Mouse (Mus musculus): Measurements from ENCODE around the gene Engase. TPM values are rescaled to one million over a fixed set of nuclear protein-coding genes. Genes with fewer than 3 reads are reported as not detected.
A peak's percentile ranks its signal among the peaks of the same experiment; 100 is the strongest.

Gene Engase
- polyA plus RNA-seq, 1 experiment from 2014 or later = 6.4 TPM

DNA sequence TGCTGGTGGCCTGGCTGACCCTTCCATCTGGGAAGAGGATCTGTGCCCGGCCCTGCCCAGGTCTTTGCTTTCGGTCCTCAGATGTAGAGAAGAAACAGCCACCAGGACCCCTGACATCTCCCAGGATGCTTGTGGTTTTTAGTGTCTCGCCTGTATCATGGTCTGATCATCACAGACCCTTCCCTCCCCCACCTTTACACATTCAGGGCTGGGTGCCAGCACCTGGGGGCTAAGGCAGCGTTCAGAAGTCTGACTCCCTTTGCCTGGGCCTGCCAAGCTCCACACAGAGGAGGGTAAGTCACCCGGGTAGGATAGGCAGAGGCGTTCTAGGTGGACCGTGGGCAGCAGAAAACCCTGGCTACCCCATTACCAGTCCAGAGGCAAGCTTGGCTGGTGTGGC lies 31.7 kb downstream of the Engase start:
- Histone ChIP-seq H3K9me3 (ENCODE audit: control insufficient read depth, low read length) (no peaks in the 10 kb centered on the region), H3K4me3 (ENCODE audit: low read depth, low read length) (no peak overlapping the region), H3K27ac (ENCODE audit: low read depth, low read length) (no peak overlapping the region), H3K36me3 (ENCODE audit: control insufficient read depth, insufficient read depth, low read length) (no peaks in the 10 kb centered on the region), H3K4me1 (ENCODE audit: control insufficient read depth, insufficient read depth, low read length) (no peaks in the 10 kb centered on the region; the same call in 1 of the 2 replicates), H3K27me3 (ENCODE audit: control insufficient read depth, insufficient read depth, low read length) (peaks cover 5% of the 10 kb centered on the region; the same call in 1 of the 2 replicates), H3K4me2 (no peak overlapping the region), H3K9ac (ENCODE audit: low read length) (no peak overlapping the region)
- WGBS = 80% methylated on average over 7 of the region's 7 CpGs
- ATAC-seq (ENCODE audit: low FRiP score) = no peak
- peak; percentile 86 for DNase-seq (ENCODE audit: low spot score, missing footprints)

DNA sequence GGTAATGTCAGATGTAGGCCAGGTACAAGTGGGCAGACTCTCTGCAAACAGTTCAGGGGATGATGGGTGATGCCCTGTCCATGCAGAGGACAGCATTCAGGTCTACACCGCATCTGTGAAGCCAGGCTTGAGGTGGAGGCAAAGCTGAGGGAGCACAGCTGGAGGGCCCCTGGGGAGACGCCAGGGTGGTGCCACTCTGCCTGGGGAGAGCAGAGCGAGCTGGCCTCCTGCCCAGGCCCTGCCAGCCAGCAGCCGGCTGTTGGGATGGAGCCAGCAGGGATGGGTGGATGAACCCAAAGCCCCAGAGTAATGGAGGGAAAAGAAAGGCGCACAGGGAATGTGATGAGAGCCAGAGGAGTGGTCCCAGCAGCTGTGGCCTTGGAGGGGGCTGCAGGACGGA lies 35.2 kb downstream of the Engase start:
- no peaks in the 10 kb centered on the region for H3K36me3 ChIP-seq (ENCODE audit: control insufficient read depth, insufficient read depth, low read length)
- WGBS = 80% methylated on average over 6 of the region's 6 CpGs
- H3K4me3 ChIP-seq (ENCODE audit: low read depth, low read length) = no peak overlapping the region
- ATAC-seq (ENCODE audit: low FRiP score) (no peak), DNase-seq (ENCODE audit: low spot score, missing footprints) (no peak)
- no peaks in the 10 kb centered on the region for H3K27me3 ChIP-seq (ENCODE audit: control insufficient read depth, insufficient read depth, low read length)
- H3K9me3 ChIP-seq (ENCODE audit: control insufficient read depth, low read length) = no peaks in the 10 kb centered on the region
- H3K27ac ChIP-seq (ENCODE audit: low read depth, low read length) = no peak overlapping the region
- no peak overlapping the region for H3K9ac ChIP-seq (ENCODE audit: low read length)
- no peaks in the 10 kb centered on the region for H3K4me1 ChIP-seq (ENCODE audit: control insufficient read depth, insufficient read depth, low read length)
- H3K4me2 ChIP-seq = no peak overlapping the region

DNA sequence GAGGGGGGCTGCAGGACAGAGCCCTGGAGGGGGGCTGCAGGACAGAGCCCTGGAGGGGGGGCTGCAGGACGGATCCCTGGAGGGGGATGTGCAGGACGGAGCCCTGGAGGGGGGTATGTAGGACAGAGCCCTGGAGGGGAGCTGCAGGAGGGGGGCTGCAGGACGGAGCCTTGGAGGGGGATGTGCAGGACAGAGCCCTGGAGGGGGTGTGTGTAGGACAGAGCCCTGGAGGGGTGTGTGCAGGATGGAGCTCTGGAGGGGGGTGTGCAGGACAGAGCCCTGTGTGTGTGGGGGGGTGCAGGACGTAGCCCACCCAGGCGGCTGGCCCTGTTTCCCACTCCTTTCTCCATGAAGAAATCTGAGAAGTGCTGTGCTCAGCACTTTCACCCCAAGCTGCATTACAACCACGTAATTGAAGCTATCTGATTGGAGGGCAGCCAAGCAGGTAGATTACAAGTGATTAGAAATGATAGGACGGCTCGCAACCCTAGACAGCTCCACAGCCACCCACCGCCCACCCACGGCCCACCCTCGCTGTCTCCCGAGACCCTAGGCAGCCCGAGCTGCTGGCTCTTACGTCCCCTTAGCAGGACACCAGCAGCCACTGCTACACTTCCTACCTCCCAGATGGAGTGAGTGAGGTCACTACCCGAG lies 35.8 kb downstream of the Engase start:
- Histone ChIP-seq H3K9me3 (ENCODE audit: control insufficient read depth, low read length) (no peaks in the 10 kb centered on the region), H3K4me1 (ENCODE audit: control insufficient read depth, insufficient read depth, low read length) (no peaks in the 10 kb centered on the region), H3K9ac (ENCODE audit: low read length) (no peak overlapping the region), H3K4me2 (no peak overlapping the region), H3K36me3 (ENCODE audit: control insufficient read depth, insufficient read depth, low read length) (no peaks in the 10 kb centered on the region), H3K27me3 (ENCODE audit: control insufficient read depth, insufficient read depth, low read length) (no peaks in the 10 kb centered on the region), H3K27ac (ENCODE audit: low read depth, low read length) (no peak overlapping the region), H3K4me3 (ENCODE audit: low read depth, low read length) (no peak overlapping the region)
- 68% methylated on average over 13 of the region's 15 CpGs for WGBS
- ATAC-seq (ENCODE audit: low FRiP score) = no peak
- no peak for DNase-seq (ENCODE audit: low spot score, missing footprints)

DNA sequence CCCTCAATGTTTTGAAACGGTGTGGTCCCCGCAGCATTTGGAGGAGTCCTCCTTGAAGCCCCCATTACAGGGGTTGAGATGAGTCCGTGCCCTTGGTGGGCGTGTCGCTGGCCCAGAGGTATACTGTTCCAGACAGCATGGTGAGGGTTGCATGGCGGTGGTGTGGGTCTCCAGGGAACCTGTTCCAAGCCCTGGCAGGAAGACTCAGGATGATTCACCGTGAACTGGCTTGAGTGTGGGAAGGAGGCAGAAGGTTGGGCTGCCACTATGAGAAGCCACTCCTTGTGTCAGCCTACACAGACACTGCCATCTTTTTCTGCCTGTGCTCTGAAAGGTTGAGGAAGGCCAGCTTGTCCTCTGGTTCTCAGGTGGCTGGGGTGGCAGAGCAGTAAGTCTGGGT lies 41.3 kb downstream of the Engase start:
- Histone ChIP-seq H3K27ac (ENCODE audit: low read depth, low read length) (no peak overlapping the region), H3K9me3 (ENCODE audit: control insufficient read depth, low read length) (no peaks in the 10 kb centered on the region), H3K36me3 (ENCODE audit: control insufficient read depth, insufficient read depth, low read length) (no peaks in the 10 kb centered on the region), H3K4me3 (ENCODE audit: low read depth, low read length) (no peak overlapping the region), H3K27me3 (ENCODE audit: control insufficient read depth, insufficient read depth, low read length) (no peaks in the 10 kb centered on the region), H3K4me1 (ENCODE audit: control insufficient read depth, insufficient read depth, low read length) (no peaks in the 10 kb centered on the region), H3K9ac (ENCODE audit: low read length) (no peak overlapping the region), H3K4me2 (no peak overlapping the region)
- no peak for ATAC-seq (ENCODE audit: low FRiP score)
- DNase-seq (ENCODE audit: low spot score, missing footprints) = no peak
- WGBS = 87% methylated on average over 7 of the region's 7 CpGs

DNA sequence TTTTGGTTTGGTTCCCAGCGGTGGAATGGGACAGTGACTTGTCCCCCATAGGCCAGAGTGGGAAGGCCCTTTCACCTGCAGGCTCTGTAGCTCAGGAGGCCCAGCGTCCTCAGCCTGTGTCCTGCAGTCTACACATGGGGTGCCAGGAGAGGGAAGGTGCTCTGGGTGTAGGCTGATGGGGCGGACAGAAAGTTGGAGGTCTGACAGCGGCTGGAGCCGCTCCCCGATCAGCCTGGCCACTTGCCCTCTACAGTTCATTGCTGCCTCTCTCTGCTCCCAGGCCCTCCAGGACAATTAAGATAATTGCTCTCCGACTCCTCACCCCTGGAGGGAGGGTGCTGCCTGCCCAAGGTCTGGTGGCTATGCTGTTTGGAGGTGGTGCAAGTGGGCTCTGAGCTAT lies 42.1 kb downstream of the Engase start:
- ATAC-seq (ENCODE audit: low FRiP score) = no peak
- H3K4me1 ChIP-seq (ENCODE audit: control insufficient read depth, insufficient read depth, low read length) = no peaks in the 10 kb centered on the region
- no peaks in the 10 kb centered on the region for H3K27me3 ChIP-seq (ENCODE audit: control insufficient read depth, insufficient read depth, low read length)
- H3K4me2 ChIP-seq = no peak overlapping the region
- H3K4me3 ChIP-seq (ENCODE audit: low read depth, low read length) = no peak overlapping the region
- H3K36me3 ChIP-seq (ENCODE audit: control insufficient read depth, insufficient read depth, low read length) = no peaks in the 10 kb centered on the region
- no peak overlapping the region for H3K9ac ChIP-seq (ENCODE audit: low read length)
- H3K27ac ChIP-seq (ENCODE audit: low read depth, low read length) = no peak overlapping the region
- DNase-seq (ENCODE audit: low spot score, missing footprints) = no peak
- WGBS = 76% methylated on average over 7 of the region's 7 CpGs
- no peaks in the 10 kb centered on the region for H3K9me3 ChIP-seq (ENCODE audit: control insufficient read depth, low read length)

DNA sequence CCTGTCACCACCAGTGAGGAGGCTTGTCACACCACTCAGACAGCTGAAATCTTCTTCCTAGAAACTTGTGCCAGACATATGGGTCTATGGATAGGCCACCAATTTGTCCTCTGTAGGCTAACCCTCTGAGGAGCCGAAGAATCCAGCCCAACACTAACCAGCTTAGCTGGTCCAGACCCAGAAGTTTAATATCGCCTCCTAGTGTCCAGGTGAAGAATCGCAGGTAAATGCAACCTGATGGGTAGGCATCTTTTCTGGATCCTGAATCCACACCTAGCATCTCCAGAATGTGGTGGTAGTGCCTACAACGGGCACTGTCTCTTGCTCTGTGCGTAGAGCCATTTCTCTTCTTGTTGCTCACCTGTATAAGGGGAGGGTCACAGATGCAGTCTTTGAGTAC lies 43.6 kb downstream of the Engase start:
- ATAC-seq (ENCODE audit: low FRiP score) (no peak), DNase-seq (ENCODE audit: low spot score, missing footprints) (no peak)
- H3K9ac ChIP-seq (ENCODE audit: low read length) = no peak overlapping the region
- H3K27ac ChIP-seq (ENCODE audit: low read depth, low read length) = no peak overlapping the region
- no peak overlapping the region for H3K4me3 ChIP-seq (ENCODE audit: low read depth, low read length)
- no peaks in the 10 kb centered on the region for H3K36me3 ChIP-seq (ENCODE audit: control insufficient read depth, insufficient read depth, low read length)
- no peak overlapping the region for H3K4me2 ChIP-seq
- 59% methylated on average over 5 of the region's 5 CpGs for WGBS
- H3K27me3 ChIP-seq (ENCODE audit: control insufficient read depth, insufficient read depth, low read length) = no peaks in the 10 kb centered on the region
- H3K4me1 ChIP-seq (ENCODE audit: control insufficient read depth, insufficient read depth, low read length) = no peaks in the 10 kb centered on the region
- no peaks in the 10 kb centered on the region for H3K9me3 ChIP-seq (ENCODE audit: control insufficient read depth, low read length)

DNA sequence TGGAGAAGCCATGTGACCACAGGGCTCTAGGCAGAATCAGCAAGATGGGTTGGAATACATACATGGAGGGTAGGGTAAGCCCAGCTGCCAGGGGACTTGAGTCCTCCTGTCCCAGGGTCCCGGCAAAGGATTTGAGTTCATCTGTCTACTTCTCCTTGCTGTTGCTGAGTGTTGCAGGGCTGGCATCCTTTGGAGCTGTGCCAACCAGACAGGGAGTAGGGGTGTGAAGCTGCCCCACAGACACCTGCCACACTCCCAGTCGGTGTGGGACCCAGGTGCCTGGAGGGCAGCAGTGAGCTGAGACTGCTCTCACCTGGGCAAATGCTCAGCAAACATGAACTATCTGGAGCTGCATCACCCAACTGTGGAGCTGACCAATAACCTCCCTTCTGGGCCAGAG lies 44.3 kb downstream of the Engase start:
- no peak for ATAC-seq (ENCODE audit: low FRiP score)

DNA sequence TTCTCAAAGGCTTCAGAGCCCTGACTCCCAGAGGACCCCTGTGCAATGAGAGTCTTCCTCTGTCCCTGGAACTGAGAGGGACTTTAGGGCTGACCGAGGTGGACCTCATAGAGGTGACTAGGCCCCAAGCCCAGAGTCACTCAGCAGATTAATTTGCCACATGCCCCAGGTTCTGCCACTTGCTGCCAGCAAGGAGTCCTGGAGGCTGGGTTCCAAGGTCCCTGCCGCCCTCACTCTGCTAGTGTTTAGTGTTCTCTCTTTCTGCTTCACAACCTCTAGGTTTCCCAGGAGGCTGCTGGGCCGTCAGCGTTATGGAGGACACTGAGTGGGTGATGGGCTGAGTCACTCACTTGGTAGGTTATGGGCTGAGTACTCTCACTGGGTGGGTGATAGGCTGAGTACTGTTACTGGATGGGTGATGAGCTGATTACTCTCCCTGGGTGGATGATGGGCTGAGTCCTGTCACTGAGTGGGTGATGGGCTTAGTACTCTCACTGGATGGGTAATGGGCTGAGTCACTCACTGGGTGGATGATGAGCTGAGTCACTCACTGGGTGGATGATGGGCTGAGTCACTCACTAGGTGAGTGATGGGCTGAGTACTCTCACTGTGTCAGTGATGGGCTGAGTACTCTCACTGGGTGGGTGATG lies 47.0 kb downstream of the Engase start:
- ATAC-seq (ENCODE audit: low FRiP score) = no peak
- 84% methylated on average over 4 of the region's 4 CpGs for WGBS

More for the DNA sequence above, 44.3 kb downstream of the Engase start:
- H3K4me3 ChIP-seq (ENCODE audit: low read depth, low read length) = no peak overlapping the region
- no peaks in the 10 kb centered on the region for H3K9me3 ChIP-seq (ENCODE audit: control insufficient read depth, low read length)
- no peak overlapping the region for H3K9ac ChIP-seq (ENCODE audit: low read length)
- H3K36me3 ChIP-seq (ENCODE audit: control insufficient read depth, insufficient read depth, low read length) = no peaks in the 10 kb centered on the region
- WGBS = 92% methylated on average over 2 of the region's 2 CpGs
- no peaks in the 10 kb centered on the region for H3K4me1 ChIP-seq (ENCODE audit: control insufficient read depth, insufficient read depth, low read length)
- no peak overlapping the region for H3K4me2 ChIP-seq
- H3K27ac ChIP-seq (ENCODE audit: low read depth, low read length) = no peak overlapping the region
- DNase-seq (ENCODE audit: low spot score, missing footprints) = no peak
- H3K27me3 ChIP-seq (ENCODE audit: control insufficient read depth, insufficient read depth, low read length) = no peaks in the 10 kb centered on the region

DNA sequence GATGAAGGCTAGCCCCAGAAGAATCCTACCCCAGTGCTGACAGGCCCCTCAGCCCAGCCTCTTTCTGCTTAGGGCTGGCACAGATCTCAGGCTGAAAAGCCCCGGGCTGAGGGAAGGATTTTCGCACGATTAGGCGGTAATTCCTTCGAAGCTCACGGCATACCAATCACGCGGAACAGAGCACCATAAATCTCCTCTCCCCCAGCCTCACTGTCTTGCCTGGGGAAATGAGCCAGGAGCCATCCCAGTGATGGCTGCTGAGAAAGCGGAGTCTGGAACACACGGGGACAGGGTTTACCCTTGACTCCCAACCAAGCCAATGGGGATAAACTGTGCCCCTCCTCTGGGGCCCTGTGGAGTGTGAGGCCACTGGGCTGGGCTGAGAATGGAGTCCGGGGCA lies 48.4 kb downstream of the Engase start:
- no peak overlapping the region for H3K4me3 ChIP-seq (ENCODE audit: low read depth, low read length)
- H3K9me3 ChIP-seq (ENCODE audit: control insufficient read depth, low read length) = no peaks in the 10 kb centered on the region
- H3K27me3 ChIP-seq (ENCODE audit: control insufficient read depth, insufficient read depth, low read length) = no peaks in the 10 kb centered on the region
- H3K4me2 ChIP-seq = no peak overlapping the region
- ATAC-seq (ENCODE audit: low FRiP score) (no peak), DNase-seq (ENCODE audit: low spot score, missing footprints) (no peak)
- WGBS = 53% methylated on average over 11 of the region's 11 CpGs
- no peaks in the 10 kb centered on the region for H3K4me1 ChIP-seq (ENCODE audit: control insufficient read depth, insufficient read depth, low read length)
- no peak overlapping the region for H3K9ac ChIP-seq (ENCODE audit: low read length)
- no peaks in the 10 kb centered on the region for H3K36me3 ChIP-seq (ENCODE audit: control insufficient read depth, insufficient read depth, low read length)
- H3K27ac ChIP-seq (ENCODE audit: low read depth, low read length) = no peak overlapping the region

More for the DNA sequence above, 47.0 kb downstream of the Engase start:
- Histone ChIP-seq H3K9me3 (ENCODE audit: control insufficient read depth, low read length) (no peaks in the 10 kb centered on the region), H3K36me3 (ENCODE audit: control insufficient read depth, insufficient read depth, low read length) (no peaks in the 10 kb centered on the region), H3K4me1 (ENCODE audit: control insufficient read depth, insufficient read depth, low read length) (no peaks in the 10 kb centered on the region), H3K27ac (ENCODE audit: low read depth, low read length) (no peak overlapping the region), H3K27me3 (ENCODE audit: control insufficient read depth, insufficient read depth, low read length) (no peaks in the 10 kb centered on the region), H3K4me2 (no peak overlapping the region), H3K9ac (ENCODE audit: low read length) (no peak overlapping the region), H3K4me3 (ENCODE audit: low read depth, low read length) (no peak overlapping the region)
- DNase-seq (ENCODE audit: low spot score, missing footprints) = no peak
